Mouse (Mus musculus): Measurements from ENCODE around the gene Celf2.

Gene Celf2

GRCm38 (mm10) chr2:6707959-6708519 is 801.3 kb downstream of the Celf2 start:
- no peak for TF ChIP-seq GATA4 (IDR thresholded peaks at IDR 0.05; ENCODE audit: insufficient replicate concordance, low read length)

DNA sequence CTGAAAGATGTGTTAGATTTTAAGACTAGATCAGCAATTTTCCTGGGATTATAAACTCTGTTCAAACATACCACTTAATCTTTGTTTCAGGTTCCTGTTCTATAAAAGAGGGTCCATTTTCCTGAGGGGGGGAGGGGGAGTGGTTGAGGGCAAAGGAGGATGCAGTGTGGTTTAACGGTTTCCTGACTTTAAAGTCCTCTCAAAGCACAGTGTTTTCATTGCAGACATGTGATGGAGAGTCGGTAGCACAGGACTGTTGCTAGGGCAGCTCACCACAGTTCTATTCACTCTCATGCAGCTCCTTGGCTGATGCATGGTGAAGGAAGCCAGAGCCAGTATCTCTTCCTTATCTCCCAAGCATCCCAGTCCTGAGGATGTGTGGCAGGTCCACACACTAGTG is 802.1 kb downstream of the Celf2 start:
- no peak for TF ChIP-seq GATA4 (IDR thresholded peaks at IDR 0.05; ENCODE audit: insufficient replicate concordance, low read length)

DNA sequence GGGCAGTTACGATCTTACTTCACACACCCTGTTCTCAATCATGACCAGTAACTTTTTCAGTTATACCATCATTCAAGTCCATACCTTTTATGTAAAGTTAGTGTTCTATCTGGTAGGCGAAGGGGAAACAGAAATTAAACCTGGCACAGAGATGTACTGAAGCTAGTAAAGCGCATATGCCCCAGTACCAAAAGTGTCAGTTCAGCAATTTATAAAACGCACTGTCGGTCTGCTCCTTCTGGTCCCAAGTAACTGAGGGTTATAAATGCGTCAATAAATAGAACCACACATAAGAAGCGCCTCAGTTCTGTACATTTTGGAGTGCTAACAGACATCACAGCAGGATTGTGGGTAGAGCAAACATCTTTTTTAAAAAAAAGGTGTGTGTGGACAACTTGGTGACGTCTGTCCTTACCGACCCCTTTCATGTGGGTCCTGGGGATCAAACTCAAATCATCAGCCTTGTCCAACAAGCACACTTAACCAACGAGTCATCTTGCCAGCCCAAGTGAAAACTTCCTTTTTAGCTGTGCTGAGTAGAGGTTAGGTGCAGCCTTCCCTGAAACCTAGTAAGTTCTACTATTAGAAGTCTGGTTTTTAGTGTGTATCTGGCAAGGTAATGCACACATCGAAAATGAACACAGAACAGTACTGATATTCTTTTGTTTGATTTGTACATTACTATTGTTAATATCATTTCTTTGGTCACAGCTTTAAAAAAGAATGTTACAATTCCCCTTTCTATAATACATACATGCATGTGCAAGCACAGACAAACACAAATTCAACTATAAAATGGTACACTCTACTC is 803.2 kb downstream of the Celf2 start:
- TF ChIP-seq GATA4 (IDR thresholded peaks at IDR 0.05; ENCODE audit: insufficient replicate concordance, low read length): no peak

DNA sequence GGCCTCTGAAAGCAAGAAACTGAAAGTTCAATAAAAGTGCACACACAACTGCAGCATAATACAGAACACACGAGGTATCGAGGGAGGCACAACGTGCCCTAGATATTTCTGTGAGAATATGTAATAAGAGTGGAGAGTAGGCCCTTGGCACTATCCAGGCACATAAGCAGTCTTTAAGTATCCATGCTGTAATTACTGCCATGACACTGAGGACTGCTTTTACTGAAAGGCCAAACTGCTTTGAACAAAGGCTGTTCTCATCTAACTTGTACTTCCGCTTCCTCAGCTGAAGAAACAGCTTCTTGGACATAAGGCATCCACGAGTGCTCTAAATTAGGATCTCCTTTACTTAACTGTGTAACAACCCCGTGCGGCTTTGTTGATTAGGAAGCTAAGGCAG is 803.9 kb downstream of the Celf2 start:
- no peak for TF ChIP-seq GATA4 (IDR thresholded peaks at IDR 0.05; ENCODE audit: insufficient replicate concordance, low read length)

DNA sequence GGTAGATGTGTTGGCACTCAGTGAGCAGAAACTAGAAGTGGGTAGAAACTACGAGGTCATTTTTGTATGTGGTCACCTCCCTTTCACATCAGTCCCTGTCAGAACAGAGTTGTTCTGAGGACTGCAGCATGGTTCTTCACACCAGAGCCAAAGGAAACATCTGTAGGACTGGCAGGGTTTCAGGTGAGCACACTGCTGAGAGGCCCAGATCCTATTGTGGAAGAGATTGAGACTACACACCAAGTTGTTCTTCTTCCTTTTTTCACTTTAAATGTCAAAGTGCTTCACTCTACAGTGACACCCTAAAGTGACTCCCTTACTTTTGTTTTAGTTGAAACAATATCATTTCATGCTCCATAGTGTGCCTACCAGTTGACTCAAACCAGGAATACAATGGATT is 804.6 kb downstream of the Celf2 start:
- TF ChIP-seq GATA4 (IDR thresholded peaks at IDR 0.05; ENCODE audit: insufficient replicate concordance, low read length): no peak

DNA sequence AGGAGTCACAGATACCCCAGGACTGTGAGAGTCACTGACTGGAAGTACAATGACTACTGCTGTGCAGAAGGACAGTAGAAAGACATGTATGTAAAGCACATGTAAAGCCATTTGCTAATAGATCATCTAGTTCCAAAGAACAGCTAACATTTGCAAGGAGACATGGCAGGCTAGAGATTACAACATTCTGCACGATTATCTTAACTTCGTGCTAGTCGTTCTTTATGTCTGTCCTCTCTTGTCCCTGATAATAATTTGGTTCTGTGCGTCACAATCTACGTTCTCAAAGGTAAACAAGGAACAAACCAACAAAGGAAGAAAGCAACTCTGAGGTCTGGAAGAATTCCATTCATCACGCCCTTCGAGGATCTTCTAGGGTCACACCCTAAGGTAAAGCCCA is 805.0 kb downstream of the Celf2 start:
- no peak for TF ChIP-seq GATA4 (IDR thresholded peaks at IDR 0.05; ENCODE audit: insufficient replicate concordance, low read length)

- TF ChIP-seq GATA4 (IDR thresholded peaks at IDR 0.05; ENCODE audit: insufficient replicate concordance, low read length): no peak
Measured at GRCm38 (mm10) chr2:6696326-6696725, 813.0 kb downstream of the Celf2 start.

GRCm38 (mm10) chr2:6695353-6695951 is 813.9 kb downstream of the Celf2 start:
- TF ChIP-seq GATA4 (IDR thresholded peaks at IDR 0.05; ENCODE audit: insufficient replicate concordance, low read length): no peak

- no peak for TF ChIP-seq GATA4 (IDR thresholded peaks at IDR 0.05; ENCODE audit: insufficient replicate concordance, low read length)
Measured at GRCm38 (mm10) chr2:6689689-6690088, 819.7 kb downstream of the Celf2 start.

- no peak for TF ChIP-seq GATA4 (IDR thresholded peaks at IDR 0.05; ENCODE audit: insufficient replicate concordance, low read length)
Measured at GRCm38 (mm10) chr2:6678231-6678630, 831.1 kb downstream of the Celf2 start.

DNA sequence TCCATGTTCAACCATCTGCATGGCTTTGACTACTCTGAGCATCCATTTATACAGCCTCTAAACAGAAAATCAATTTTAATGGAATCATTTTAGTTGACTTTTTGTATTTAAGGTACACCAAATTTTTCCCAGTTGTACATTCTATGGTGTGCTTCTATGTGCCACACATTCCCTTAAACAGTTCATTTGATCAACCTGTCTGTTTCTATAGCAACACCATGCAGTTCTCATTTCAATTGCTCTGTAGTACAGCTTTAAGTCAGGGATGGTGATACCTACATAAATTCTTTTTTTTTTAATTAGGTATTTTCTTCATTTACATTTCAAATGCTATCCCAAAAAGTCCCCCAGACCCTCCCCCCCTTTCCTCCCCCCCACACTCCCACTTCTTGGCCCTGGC is 831.9 kb downstream of the Celf2 start:
- TF ChIP-seq GATA4 (IDR thresholded peaks at IDR 0.05; ENCODE audit: insufficient replicate concordance, low read length): no peak

DNA sequence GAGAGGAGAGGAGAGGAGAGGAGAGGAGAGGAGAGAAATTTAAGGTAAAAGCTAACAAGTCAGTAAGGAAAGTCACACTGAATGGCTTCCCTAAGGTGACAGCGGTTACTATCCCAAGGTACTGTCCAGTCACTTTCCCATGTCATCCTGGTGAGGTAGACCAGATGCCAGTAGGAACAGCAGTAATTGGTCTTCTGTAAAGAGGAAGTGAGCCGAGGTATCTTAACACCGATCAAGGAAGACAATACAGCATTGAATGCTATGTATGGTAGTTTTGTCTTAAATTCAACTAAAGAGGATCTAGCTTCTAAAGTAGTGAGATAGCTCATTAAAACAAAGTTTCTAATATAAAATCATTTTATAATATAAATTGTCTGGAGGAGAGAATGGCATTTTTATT is 835.0 kb downstream of the Celf2 start:
- no peak for TF ChIP-seq GATA4 (IDR thresholded peaks at IDR 0.05; ENCODE audit: insufficient replicate concordance, low read length)

DNA sequence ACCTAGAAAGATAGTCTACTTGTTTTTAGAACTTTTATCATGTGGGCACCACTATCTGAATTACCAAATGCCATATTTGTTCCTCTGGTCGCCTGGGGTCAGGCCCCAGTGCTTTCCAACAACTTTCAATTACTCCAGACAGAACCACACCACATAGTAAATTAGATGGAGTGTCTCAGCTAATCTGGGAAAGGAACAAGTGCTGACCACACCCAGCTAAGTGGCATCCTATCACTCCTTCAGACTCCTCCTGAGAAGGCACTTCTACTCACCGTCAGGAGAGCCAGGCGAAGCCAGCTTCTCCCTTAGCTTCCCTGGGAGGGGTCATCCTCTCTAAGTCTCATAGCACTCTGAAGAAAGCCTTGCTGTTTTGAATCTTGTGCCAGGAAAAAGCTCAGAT is 835.9 kb downstream of the Celf2 start:
- TF ChIP-seq GATA4 (IDR thresholded peaks at IDR 0.05; ENCODE audit: insufficient replicate concordance, low read length): no peak

DNA sequence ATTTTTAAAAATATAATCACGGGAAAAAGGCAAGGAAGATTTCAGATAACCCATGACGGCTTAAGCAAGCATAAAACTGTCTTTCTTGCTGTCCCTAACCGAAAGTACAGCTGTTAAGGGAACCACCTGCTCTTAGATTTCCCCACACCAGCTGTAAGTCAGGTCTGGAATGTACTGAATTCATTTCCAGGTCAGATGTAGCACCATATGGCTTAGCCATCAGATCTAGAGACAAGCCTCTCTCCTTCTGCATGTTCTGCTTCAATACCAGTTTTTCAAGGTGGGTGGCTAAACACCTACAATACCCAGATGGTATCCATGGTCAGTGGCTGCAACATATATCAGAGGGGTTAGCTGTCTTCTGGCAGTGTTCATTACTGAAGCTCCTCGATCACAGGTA is 841.8 kb downstream of the Celf2 start:
- TF ChIP-seq GATA4 (IDR thresholded peaks at IDR 0.05; ENCODE audit: insufficient replicate concordance, low read length): no peak

DNA sequence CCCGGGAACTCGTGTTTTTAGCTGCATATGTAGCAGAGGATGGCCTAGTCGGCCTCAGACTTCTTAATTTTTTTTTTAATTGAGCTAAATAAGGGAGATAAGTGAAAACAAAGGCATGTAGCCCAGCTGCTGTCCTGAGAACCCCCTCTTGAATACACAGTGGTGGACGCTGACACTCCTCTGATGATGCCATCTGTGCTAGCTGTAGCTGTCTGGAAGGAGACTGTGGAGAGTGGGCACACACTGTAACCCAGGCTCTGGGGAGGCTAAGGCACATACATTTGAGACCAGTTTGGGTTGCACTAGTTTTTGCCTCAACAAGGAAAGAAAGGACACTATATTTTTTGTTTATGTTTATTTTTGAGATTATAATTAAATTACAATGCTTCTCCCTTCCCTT is 849.5 kb downstream of the Celf2 start:
- no peak for TF ChIP-seq GATA4 (IDR thresholded peaks at IDR 0.05; ENCODE audit: insufficient replicate concordance, low read length)

DNA sequence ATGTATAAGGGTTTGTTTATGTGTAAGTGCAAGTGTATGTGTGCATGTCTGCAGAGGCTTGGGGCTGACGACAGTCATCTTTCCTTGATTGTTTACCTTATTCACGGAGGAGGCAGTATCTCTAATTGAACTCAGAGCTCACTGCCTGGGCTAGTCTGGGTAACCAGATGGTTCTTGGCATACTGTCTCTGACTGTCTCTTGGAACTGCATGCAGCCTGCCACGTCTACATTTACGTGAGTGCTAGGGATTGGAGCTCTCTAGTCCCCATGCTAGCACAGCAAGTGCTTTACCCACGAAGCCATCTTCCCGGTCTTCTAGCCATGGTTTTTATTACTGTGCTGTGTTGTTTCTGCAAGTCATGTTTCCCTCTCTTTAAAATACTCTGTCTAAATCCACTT is 855.6 kb downstream of the Celf2 start:
- no peak for TF ChIP-seq GATA4 (IDR thresholded peaks at IDR 0.05; ENCODE audit: insufficient replicate concordance, low read length)
